Mouse (Mus musculus) midbrain, embryonic 15.5 days (tissue): ENCODE data around the gene Srebf2. TPM values are rescaled to one million over a fixed set of nuclear protein-coding genes. Genes with fewer than 3 reads are reported as not detected.

Experiments
- ATAC-seq: fragments of 200-750 bp; cut with Nextera tagmentation; replicated peaks from 2 replicates; pipeline ENCODE4 v1.8.0; 2017; ENCODE audit warnings: moderate TSS enrichment
- H3K27ac ChIP-seq: fragments of 300-500 bp; sonication (generic); 2 replicates; pipeline ENCODE4 v1.5.1; 2015; ENCODE audit warnings: mild to moderate bottlenecking, inconsistent platforms
- H3K27me3 ChIP-seq: fragments of 300-500 bp; sonication (generic); replicated peaks from 2 replicates; pipeline ENCODE4 v1.6.1; 2015; ENCODE audit warnings: inconsistent platforms
- H3K36me3 ChIP-seq: fragments of 300-500 bp; sonication (generic); replicated peaks from 2 replicates; pipeline ENCODE4 v1.6.1; 2015; ENCODE audit warnings: inconsistent platforms
- H3K4me1 ChIP-seq: fragments of 300-500 bp; sonication (generic); 2 replicates; pipeline ENCODE4 v1.6.1; 2015; ENCODE audit warnings: inconsistent platforms
- H3K4me2 ChIP-seq: fragments of 300-500 bp; sonication (generic); 2 replicates; pipeline ENCODE4 v1.6.1; 2015; ENCODE audit warnings: inconsistent platforms, mild to moderate bottlenecking, moderate library complexity
- H3K4me3 ChIP-seq: fragments of 300-500 bp; sonication (generic); 2 replicates; pipeline ENCODE4 v1.5.1; 2015; ENCODE audit warnings: mild to moderate bottlenecking, inconsistent platforms
- H3K9ac ChIP-seq: fragments of 300-500 bp; sonication (generic); 2 replicates; pipeline ENCODE4 v1.6.1; 2015; ENCODE audit warnings: mild to moderate bottlenecking, inconsistent platforms
- H3K9me3 ChIP-seq: fragments of 300-500 bp; sonication (generic); 2 replicates; pipeline ENCODE4 v1.6.1; 2016; ENCODE audit warnings: inconsistent platforms
- WGBS: fragments of 180-500 bp; shearing (Covaris S2); methylation state at CpG from one replicate; pipeline ENCODE4 v1.1.7; 2015; ENCODE audit warnings: mixed read lengths; 5-methylcytosine and 5-hydroxymethylcytosine counted together
- polyA plus RNA-seq: library from polyadenylated mRNA; unstranded; fragments of >200 nt; fragmentation: Nextera tagmentation; extraction: Ambion mirVana; gene quantifications from 2 replicates; pipeline ENCODE4 v1.2.1, GENCODE M21; 2015

The Srebf2 gene
- polyA plus RNA-seq, 1 experiment from 2014 or later, result 224 TPM

DNA sequence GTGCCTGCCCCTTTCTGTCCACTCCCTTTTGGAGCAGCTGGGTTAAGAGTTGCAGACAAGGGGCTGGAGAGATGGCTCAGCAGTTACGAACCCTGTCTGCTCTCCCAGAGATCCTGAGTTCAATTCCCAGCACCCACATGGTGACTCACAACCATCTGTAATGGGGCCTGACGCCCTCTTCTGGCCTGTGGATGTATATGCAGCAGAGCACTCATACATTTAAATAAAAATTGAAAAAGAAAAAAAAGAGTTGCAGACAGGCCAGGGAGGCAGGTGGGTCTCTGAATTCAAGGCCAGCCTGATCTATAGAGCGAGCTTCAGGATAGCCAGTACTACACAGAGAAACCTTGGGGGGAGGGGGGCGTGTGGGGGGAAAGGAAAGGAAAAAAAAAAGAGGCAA lies 40.4 kb downstream of the Srebf2 start:
- Histone ChIP-seq H3K27ac (no peak overlapping the region), H3K9ac (no peak overlapping the region)
- 93% methylated on average over 4 of the region's 4 CpGs for WGBS

DNA sequence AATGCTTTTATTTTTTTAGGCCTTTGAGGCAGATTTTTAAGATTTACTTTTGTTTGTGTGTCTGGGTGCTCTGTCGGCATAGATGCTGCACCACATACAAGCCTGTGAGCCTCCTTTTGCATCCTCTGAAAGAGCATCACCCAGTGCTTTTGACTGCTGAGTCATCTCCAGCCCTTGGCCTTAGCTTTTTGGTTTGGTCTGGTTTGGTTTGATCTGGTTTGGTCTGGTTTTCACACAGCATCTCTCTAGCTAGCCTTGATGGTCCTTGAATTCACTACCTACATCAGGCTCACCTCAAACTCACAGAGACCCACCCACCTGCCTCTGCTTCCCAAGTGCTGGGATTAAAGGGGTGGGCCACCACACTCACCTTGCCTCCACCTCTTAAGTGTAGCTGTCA lies 40.9 kb downstream of the Srebf2 start:
- H3K36me3 ChIP-seq, result peaks cover 64% of the 10 kb centered on the region
- H3K9ac ChIP-seq, result no peak overlapping the region
- H3K4me1 ChIP-seq, result no peaks in the 10 kb centered on the region
- no peak overlapping the region for H3K27ac ChIP-seq
- no peak overlapping the region for H3K4me2 ChIP-seq
- no peak overlapping the region for H3K4me3 ChIP-seq
- no peaks in the 10 kb centered on the region for H3K9me3 ChIP-seq
- 100% methylated on average over 1 of the region's 1 CpGs for WGBS
- no peak for ATAC-seq
- no peaks in the 10 kb centered on the region for H3K27me3 ChIP-seq

More for the DNA sequence above, 40.4 kb downstream of the Srebf2 start:
- H3K36me3 ChIP-seq, result peaks cover 61% of the 10 kb centered on the region
- no peaks in the 10 kb centered on the region for H3K9me3 ChIP-seq
- no peaks in the 10 kb centered on the region for H3K27me3 ChIP-seq
- no peak overlapping the region for H3K4me3 ChIP-seq
- H3K4me1 ChIP-seq, result no peaks in the 10 kb centered on the region
- H3K4me2 ChIP-seq, result no peak overlapping the region
- ATAC-seq, result no peak

DNA sequence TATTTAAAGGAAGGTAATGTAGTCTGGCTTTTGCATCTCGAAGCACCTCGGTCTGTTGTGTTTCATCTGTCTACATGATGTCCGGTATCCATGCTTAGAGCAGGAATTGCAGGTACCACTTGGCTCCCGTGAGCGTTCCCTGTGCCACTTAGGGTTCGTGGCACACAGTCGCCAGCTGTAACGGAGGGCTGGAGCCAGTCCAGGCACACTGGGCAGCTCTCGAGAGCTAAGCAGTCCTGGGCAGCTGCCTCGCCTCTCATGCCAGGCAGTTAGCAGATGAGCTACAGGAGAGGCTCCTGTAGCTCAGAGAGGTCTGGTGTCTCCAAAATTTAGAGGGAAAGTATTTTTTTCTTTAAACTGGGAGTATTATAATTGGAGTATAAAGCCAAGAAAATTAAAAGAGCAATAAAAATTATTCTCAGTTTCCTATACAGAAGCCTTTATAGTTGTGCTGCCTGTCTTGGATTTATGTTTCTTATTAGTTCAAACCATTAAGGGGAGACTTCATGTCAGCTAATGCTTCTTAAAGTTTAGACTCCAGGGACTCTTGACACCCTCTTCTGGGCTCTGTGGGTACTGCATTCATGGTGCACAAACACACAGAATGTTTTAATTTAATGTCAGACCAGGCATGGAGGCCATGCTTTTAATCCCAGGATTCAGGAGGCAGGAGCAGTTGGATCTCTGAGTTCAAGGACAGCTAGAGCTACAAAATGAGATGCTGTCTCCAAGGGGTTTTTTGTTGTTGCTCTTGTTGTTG lies 41.7 kb downstream of the Srebf2 start:
- Histone ChIP-seq H3K9ac (no peak overlapping the region), H3K9me3 (no peaks in the 10 kb centered on the region), H3K36me3 (peaks cover 65% of the 10 kb centered on the region), H3K4me2 (no peak overlapping the region), H3K27me3 (no peaks in the 10 kb centered on the region), H3K4me3 (no peak overlapping the region), H3K27ac (no peak overlapping the region), H3K4me1 (no peaks in the 10 kb centered on the region)
- WGBS, result 92% methylated on average over 10 of the region's 10 CpGs
- no peak for ATAC-seq

GRCm38 (mm10) chr15:82192617-82193016 lies 45.6 kb downstream of the Srebf2 start:
- WGBS, result 79% methylated on average over 8 of the region's 8 CpGs
- Histone ChIP-seq H3K9me3 (no peaks in the 10 kb centered on the region), H3K36me3 (peaks cover 65% of the 10 kb centered on the region), H3K4me3 (no peak overlapping the region), H3K27ac (no peak overlapping the region), H3K27me3 (no peaks in the 10 kb centered on the region), H3K4me2 (no peak overlapping the region), H3K4me1 (no peaks in the 10 kb centered on the region), H3K9ac (no peak overlapping the region)
- no peak for ATAC-seq

DNA sequence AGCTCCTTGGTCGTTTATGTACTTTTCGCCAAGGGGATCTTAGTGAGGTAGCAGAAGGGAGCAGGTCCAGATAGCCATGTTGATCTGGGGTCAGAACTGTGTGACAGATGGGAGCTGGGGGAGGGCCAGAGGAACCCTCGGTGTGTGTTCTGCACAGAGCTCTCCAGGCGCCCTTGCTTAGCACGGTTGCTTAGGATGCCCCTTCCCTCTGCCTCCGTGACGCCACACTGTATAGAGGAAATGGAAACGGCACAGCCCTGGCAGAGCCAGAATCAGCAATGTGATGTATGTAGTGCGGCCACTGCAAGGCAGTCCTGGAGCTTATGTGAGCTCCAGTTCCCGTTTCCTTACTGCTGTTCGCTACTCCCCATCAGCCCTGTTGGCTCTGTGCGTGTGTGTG lies 49.3 kb downstream of the Srebf2 start:
- no peak for ATAC-seq
- 85% methylated on average over 12 of the region's 12 CpGs for WGBS
- no peaks in the 10 kb centered on the region for H3K4me1 ChIP-seq
- peaks cover 71% of the 10 kb centered on the region for H3K36me3 ChIP-seq
- H3K4me3 ChIP-seq, result no peak overlapping the region
- H3K4me2 ChIP-seq, result no peak overlapping the region
- H3K9ac ChIP-seq, result no peak overlapping the region
- H3K27ac ChIP-seq, result no peak overlapping the region
- no peaks in the 10 kb centered on the region for H3K27me3 ChIP-seq
- H3K9me3 ChIP-seq, result no peaks in the 10 kb centered on the region

GRCm38 (mm10) chr15:82197246-82197750 lies 50.3 kb downstream of the Srebf2 start:
- 94% methylated on average over 10 of the region's 10 CpGs for WGBS
- no peak overlapping the region for H3K4me3 ChIP-seq

GRCm38 (mm10) chr15:82197937-82198336 lies 51.0 kb downstream of the Srebf2 start:
- no peaks in the 10 kb centered on the region for H3K4me1 ChIP-seq
- no peak overlapping the region for H3K4me3 ChIP-seq
- no peaks in the 10 kb centered on the region for H3K9me3 ChIP-seq
- no peaks in the 10 kb centered on the region for H3K27me3 ChIP-seq
- H3K9ac ChIP-seq, result no peak overlapping the region
- H3K27ac ChIP-seq, result no peak overlapping the region
- peaks cover 63% of the 10 kb centered on the region for H3K36me3 ChIP-seq
- WGBS, result 95% methylated on average over 11 of the region's 11 CpGs
- no peak overlapping the region for H3K4me2 ChIP-seq
- ATAC-seq, result no peak

More at GRCm38 (mm10) chr15:82197246-82197750, 50.3 kb downstream of the Srebf2 start:
- H3K36me3 ChIP-seq, result peaks cover 67% of the 10 kb centered on the region
- H3K27me3 ChIP-seq, result no peaks in the 10 kb centered on the region
- no peak overlapping the region for H3K9ac ChIP-seq
- no peak overlapping the region for H3K4me2 ChIP-seq
- H3K9me3 ChIP-seq, result no peaks in the 10 kb centered on the region
- H3K27ac ChIP-seq, result no peak overlapping the region
- no peak for ATAC-seq
- H3K4me1 ChIP-seq, result no peaks in the 10 kb centered on the region

DNA sequence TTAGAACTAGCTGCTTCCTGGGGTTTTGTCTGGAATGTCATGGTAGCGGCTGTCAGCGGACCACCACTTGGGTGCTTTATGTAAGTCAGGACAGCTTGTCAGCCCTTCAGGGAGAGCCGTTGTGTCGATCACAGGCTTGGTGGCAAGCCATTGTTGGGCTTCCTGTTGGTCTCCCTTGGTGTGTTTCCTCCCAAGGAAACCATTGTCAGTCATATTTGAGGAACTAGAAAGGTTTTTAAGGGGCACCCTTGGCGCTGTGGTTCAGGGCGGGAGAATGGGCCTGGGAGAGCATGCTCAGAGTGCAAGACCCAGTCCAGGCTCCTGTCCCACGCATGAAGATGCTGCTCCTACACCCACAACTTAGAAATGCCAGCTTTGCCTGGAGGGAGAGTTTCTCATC lies 51.4 kb downstream of the Srebf2 start:
- Histone ChIP-seq H3K27ac (no peak overlapping the region), H3K9ac (no peak overlapping the region), H3K4me3 (no peak overlapping the region), H3K27me3 (no peaks in the 10 kb centered on the region), H3K4me2 (no peak overlapping the region), H3K4me1 (no peaks in the 10 kb centered on the region), H3K36me3 (peaks cover 63% of the 10 kb centered on the region), H3K9me3 (no peaks in the 10 kb centered on the region)
- no peak for ATAC-seq
- 87% methylated on average over 7 of the region's 7 CpGs for WGBS

- H3K27ac ChIP-seq, result no peak overlapping the region
- peaks cover 59% of the 10 kb centered on the region for H3K36me3 ChIP-seq
- no peaks in the 10 kb centered on the region for H3K9me3 ChIP-seq
- no peak overlapping the region for H3K4me3 ChIP-seq
- H3K9ac ChIP-seq, result no peak overlapping the region
- no peaks in the 10 kb centered on the region for H3K4me1 ChIP-seq
- no peak overlapping the region for H3K4me2 ChIP-seq
- 89% methylated on average over 12 of the region's 12 CpGs for WGBS
- H3K27me3 ChIP-seq, result no peaks in the 10 kb centered on the region
- ATAC-seq, result no peak
These were observed 52.6 kb downstream of the Srebf2 start for GRCm38 (mm10) chr15:82199546-82199945.

DNA sequence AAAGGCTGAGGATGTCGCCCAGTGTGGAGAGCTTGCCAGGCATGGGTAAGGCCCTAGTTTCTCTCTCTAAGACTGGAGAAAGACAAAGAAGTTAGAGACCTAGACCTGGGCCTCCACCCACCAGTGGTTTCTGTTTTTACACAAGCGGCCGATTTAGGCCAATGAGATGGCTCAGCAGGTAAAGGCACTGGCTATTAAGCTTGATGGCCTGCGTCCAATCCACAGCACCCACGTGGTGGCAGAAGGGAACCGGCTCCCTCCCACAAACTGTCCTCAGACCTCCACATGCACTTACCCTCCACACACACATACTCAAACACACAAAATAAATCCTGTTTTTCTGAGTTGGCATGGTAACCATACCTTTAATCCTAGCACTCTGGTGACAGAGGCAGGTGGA lies 55.1 kb downstream of the Srebf2 start:
- H3K27ac ChIP-seq, result no peak overlapping the region
- no peak overlapping the region for H3K4me2 ChIP-seq
- peaks cover 12% of the 10 kb centered on the region for H3K4me1 ChIP-seq
- no peak overlapping the region for H3K4me3 ChIP-seq
- peaks cover 12% of the 10 kb centered on the region for H3K27me3 ChIP-seq
- H3K36me3 ChIP-seq, result peaks cover 39% of the 10 kb centered on the region
- H3K9me3 ChIP-seq, result no peaks in the 10 kb centered on the region
- ATAC-seq, result no peak
- WGBS, result 92% methylated on average over 6 of the region's 6 CpGs
- no peak overlapping the region for H3K9ac ChIP-seq

GRCm38 (mm10) chr15:82203090-82203489 lies 56.1 kb downstream of the Srebf2 start:
- no peak overlapping the region for H3K4me2 ChIP-seq
- no peak for ATAC-seq
- H3K36me3 ChIP-seq, result peaks cover 39% of the 10 kb centered on the region
- H3K9me3 ChIP-seq, result no peaks in the 10 kb centered on the region
- WGBS, result 93% methylated on average over 10 of the region's 10 CpGs
- no peak overlapping the region for H3K27ac ChIP-seq
- H3K4me1 ChIP-seq, result peaks cover 21% of the 10 kb centered on the region
- H3K27me3 ChIP-seq, result peaks cover 19% of the 10 kb centered on the region
- no peak overlapping the region for H3K4me3 ChIP-seq
- no peak overlapping the region for H3K9ac ChIP-seq

DNA sequence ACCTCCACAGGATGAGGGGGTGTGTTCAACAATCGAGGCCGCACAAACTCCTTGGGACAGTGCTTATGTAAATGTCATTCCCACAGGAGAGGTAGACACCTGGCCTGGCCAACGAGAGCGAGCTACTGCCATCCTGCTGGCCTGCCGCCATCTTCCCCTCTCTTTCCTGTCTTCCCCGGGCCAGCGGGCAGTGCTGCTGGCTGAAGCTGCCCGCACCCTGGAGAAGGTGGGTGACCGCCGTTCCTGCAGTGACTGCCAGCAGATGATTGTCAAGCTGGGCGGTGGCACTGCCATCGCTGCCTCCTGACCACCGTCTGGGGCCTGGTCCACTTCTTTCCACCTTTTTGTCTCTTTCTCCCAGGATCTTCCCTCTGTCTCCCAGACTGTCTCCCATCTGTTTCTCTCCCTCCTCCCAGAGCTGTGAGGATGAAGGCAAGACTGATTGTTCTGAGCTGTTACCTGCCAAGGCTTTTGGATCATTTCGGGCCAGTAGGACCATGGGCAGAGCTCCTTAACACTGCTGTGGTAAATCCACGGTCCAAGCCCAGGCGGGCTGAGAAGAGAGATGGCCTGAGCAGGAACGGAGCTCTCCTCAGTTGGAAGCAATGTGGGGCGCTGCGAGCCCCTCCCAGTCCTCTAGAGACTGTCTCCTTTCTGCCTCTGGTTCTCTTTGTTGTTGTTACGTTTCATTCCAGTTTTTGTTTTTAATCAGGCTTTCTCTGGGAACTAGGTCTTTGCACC lies 56.8 kb downstream of the Srebf2 start:
- no peak for ATAC-seq
- Histone ChIP-seq H3K9me3 (no peaks in the 10 kb centered on the region), H3K9ac (no peak overlapping the region), H3K27me3 (peaks cover 22% of the 10 kb centered on the region), H3K4me1 (peaks cover 21% of the 10 kb centered on the region), H3K36me3 (peaks cover 33% of the 10 kb centered on the region), H3K27ac (no peak overlapping the region), H3K4me2 (no peak overlapping the region), H3K4me3 (no peak overlapping the region)
- 61% methylated on average over 20 of the region's 20 CpGs for WGBS
